Mouse (Mus musculus): ENCODE data around the gene Nell2.

The Nell2 gene

DNA sequence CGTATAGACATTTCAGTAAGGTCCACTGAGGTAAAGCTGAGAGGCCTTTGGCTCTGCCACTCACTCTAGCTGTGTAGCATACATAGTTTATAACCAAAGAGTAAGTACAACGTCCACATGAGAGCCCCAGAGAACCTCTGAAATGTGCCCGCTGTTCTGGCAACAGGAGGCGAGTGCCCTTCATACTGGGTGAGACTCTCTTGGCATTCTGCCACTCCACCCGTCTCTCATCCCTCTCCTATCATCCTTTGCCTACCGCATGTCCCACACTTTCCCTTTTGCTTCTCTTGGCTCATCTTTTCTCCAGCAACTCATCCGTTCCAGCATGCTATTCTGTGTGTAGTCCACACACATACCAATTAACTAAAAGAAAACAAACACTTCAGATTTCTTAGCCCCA is 442.4 kb downstream of the Nell2 start:
- DNase-seq (ENCODE audit: low spot score) = no peak

DNA sequence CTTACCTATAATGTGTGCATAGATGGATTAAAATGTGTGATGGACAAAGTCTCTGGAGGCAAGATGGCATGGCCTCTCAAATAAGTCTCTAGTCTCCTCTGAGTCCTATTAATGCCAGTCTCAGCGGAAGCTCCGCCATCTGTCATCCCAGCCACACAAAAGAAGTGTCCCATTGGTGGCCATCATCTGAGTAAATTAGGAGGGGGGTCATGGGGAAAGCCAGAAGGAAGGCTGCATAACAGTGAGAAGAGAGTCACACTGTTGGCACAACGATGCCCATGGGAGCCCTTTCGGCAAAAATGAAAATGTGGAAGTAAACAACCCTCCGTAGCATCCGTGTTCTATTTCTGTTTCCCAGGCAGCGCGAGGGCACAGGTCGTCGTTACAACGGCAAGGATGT is 446.7 kb downstream of the Nell2 start:
- no peak for DNase-seq (ENCODE audit: low spot score)

DNA sequence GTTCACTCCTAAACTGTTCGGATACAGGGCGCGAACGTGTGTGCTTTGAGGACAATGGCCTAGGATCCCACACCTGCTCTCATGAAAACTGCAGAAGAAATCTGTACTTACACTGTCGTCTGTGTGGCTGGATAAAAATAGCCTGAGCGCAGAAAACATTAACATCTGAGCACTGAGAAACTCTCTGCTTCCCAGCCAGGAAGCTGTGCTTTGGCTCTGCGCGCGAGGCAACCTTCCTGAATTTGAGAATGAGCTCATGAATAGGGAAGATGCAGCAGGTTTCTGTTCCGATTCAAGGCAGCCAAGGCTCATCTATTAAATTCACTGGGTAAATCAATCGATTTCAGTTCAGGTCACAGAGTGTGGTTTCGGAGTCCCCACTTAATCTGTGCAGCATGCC is 453.0 kb downstream of the Nell2 start:
- DNase-seq (ENCODE audit: low spot score) = no peak

DNA sequence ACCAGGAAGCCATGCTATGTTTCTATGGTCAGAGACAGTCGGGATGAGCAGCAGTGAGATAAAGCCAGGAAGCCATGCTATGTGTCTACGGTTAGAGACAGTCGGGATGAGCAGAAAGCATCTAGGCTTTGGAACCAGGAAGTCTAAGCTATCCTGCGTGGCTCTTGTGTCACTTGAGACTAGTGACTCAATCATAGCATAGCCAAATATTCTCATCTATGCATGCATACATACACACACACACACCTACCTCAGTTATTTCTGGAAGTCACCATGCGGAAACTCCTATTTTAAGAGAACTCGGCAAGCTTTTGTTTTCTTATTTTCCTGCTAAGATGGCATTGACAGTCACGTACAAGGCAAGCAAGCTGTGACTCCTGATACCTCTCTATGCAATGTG is 457.5 kb downstream of the Nell2 start:
- DNase-seq (ENCODE audit: low spot score) = no peak

DNA sequence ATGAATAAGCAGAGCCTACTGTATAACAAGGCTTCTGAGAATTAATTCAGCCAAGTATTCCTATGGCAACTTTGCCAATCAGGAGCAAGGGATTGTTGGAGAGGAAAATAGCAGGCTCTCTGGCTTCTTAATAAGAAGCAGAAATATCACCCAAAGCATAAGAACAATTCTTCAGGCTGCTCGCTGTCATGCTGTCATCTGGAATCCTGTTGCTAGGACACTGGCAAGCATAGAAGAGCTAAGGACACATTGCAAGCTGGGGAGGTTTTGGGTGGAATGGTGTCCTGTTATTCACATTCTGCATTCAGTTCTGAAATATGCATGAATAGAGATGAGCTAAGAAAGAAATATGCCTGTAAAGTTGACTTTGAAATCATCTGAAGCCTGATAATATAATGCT is 459.6 kb downstream of the Nell2 start:
- DNase-seq (ENCODE audit: low spot score) = no peak

DNA sequence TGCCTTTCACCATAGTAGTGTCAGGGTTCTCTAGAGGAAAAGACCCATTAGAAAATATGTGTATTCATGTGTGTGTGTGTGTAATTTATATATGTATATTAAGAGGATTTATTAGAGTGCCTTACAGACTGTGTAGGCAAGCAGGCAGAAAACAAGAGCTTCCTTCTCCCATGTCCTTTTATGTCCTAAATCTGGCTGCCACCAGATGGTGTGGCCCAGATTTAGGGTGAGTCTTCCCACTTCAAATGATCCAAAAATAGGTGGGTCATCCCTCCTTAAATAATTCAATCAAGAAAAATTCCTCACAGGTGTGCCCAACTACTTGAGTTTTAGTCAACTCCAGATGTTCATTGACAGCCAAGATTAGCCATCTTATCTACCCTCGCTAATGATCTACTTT is 460.3 kb downstream of the Nell2 start:
- DNase-seq (ENCODE audit: low spot score) = no peak

DNA sequence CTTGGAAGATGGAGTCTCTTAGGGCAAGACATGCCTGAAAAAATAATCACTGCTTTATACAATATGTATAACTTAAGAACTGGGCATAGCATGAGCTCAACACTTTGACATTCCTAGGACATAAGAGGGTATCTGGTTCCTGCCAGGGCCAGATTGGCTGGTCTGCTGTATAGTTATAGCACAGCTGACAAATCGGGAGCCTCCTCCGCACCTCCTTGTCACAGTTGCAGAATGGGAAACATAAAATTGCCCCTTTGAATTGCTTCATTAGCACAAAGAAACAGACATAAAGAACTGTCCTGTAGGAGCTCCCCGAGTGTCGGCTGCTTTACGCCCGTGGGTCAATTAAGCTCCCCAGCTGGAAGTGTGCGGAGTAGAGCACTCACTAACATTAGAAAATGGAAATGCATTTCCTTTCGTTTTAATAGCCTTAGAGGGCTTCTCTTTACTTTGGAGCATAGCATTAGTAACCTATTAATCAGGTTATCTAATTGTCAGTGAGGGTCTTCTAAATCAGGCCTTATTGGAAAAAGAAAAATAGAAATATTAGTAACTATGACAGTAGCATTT is 473.2 kb downstream of the Nell2 start:
- DNase-seq (ENCODE audit: low spot score) = no peak

DNA sequence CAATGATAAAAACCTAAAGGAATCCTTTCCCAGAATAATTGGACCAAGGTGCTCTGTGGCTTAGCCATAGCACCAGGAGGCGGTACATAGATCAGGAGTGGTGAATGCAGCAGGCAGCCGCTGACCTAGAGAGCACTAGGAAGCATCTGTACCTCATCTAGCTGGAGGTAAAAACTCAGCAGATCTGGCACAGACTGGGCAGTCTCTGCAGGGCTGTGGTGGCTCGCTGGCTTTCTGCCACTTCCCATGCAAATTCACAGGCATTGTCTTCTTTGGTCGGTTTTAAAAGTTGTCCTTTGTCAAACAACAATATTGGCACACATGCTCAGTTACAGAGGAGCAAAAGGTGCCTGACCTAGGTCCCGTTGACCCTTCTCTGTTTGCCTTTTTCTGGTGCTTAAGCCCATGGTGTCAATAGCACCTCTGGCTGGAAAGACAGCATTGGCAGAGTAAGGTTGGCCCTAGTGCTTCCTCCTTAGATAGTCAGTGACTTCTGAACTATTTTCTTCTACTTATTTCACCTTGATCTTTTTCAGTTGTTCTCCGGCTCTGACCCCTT is 479.1 kb downstream of the Nell2 start:
- DNase-seq (ENCODE audit: low spot score) = no peak

DNA sequence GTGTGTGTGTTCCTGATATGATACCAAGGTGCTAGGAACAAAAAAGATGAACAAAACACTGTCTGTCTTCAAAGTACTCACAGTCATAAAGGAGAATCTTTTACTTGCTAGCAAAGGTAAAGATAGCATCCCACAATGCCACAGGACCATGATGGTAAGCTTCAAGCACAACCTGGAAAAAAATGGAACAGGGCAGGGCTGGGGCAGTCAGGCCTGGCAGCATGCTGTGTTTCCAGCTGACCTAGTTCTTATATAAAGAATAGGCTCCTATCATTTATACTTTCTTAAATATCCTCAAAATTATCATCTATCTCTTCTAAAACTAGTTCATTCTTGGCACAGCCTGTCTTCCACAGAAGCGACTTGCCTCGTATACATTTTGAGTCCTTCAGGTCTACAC is 480.9 kb downstream of the Nell2 start:
- no peak for DNase-seq (ENCODE audit: low spot score)

DNA sequence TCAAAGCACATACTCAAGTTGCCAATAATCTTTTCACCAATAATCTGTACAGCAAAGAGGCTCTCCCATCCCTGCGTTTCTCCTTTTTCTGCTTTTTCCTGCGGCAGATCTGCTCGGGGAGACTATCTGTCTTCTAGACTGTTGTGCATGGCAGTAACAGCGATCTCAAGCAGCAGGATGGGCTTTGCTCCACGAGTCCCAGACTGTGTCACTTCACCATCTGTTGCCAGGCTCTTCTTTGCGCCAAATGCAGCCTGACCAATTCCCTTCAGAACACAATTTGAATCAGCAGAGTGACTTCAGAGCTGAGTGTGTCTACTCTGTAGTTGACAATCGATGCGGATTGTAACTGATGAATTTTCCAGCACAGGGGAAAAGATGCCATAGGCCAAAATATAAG is 484.3 kb downstream of the Nell2 start:
- no peak for DNase-seq (ENCODE audit: low spot score)

DNA sequence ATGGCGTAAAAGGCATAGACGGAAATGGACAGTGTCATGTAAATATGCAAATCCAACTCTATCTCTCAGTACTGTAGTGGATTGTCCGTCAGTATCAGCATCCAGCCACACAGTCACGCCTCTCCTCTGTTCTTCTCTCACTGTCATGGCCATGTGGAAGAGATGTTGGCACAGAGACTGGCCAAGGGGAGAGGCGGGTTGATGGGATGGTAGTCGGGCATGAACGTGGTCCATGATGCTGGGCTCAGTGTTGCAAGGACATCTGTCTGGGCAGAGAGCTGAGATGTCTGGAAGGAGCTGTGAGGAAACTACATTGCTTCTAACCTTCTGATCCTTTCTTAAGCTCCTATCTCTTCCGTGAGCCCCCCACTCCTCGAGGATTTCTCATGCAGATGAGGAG is 485.9 kb downstream of the Nell2 start:
- DNase-seq (ENCODE audit: low spot score) = no peak

DNA sequence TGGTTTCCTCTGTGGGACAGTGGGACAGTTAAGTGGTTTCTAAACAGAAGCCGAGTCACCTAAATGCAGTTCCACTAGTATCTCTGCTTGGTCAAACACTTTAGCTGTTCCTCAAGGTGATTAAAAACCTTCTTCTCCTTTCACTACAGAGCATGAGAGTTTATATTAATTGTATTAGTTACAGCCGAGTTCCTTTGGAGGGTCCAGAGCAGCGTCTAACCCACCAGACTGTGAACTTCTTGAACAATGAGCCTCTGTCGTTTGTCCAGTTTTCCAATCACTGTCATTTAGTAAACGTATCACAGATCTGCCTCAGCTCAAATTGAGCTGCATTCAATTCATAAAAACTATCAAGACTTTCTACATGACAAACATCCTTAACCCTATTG is 498.9 kb downstream of the Nell2 start:
- no peak for DNase-seq (ENCODE audit: low spot score)

DNA sequence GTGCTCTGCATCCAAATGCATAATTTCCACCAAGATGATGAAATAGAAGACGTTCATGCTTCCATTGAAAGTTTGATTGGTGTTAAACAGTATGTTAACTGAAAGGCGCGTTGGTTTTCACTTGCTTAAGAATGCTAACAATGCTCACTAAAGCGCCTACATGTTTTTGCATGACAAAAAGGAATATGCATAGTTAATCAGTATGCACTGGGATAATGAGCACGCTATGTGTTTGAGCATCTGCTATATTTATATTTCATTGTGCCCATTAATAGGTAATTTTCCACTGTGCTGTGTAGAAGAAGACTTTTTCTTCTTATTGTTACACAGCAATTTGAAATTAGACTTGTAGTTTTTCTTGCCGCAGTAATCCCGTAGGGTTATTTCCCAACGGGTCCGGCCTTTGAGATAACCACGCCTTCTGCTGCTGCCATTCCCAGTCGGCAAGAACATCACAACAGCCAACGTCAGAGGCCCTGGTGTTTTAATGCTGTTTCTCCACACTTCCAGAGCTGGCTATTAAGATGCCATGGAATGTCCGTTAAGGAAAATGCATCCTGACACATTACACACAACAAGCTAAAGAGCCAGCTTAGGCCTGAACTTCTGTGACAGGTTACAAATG is 499.4 kb downstream of the Nell2 start:
- DNase-seq (ENCODE audit: low spot score) = no peak
